Mouse (Mus musculus): ENCODE measurements around the gene Ninj2.
"Not testable (repeated sequence)": the region's sequence is repeated elsewhere in the genome, so short reads cannot be mapped to it uniquely, and the experiment has no call there.

Gene Ninj2

GRCm38 (mm10) chr6:120093100-120093499 lies at the start of gene Ninj2:
Gene Ninj2 (plus strand): TSS chr6:120093350.
- no peak for DNase-seq (ENCODE audit: low read depth, low spot score)

- no peak for DNase-seq (ENCODE audit: low read depth, low spot score)
Measured at GRCm38 (mm10) chr6:120045406-120045805, 47.7 kb upstream of the Ninj2 start.

GRCm38 (mm10) chr6:120047705-120048292 lies 45.4 kb upstream of the Ninj2 start:
- no peak for DNase-seq (ENCODE audit: low read depth, low spot score)

- no peak for DNase-seq (ENCODE audit: low read depth, low spot score)
Measured at GRCm38 (mm10) chr6:120054412-120054811, 38.7 kb upstream of the Ninj2 start.

GRCm38 (mm10) chr6:120055666-120056540 lies 37.2 kb upstream of the Ninj2 start:
- no peak for DNase-seq (ENCODE audit: low read depth, low spot score)

GRCm38 (mm10) chr6:120062934-120063333 lies 30.2 kb upstream of the Ninj2 start:
- DNase-seq (ENCODE audit: low read depth, low spot score): no peak

GRCm38 (mm10) chr6:120064627-120065026 lies 28.5 kb upstream of the Ninj2 start:
- peak; percentile 84 for DNase-seq (ENCODE audit: low read depth, low spot score)

GRCm38 (mm10) chr6:120065552-120066177 lies 27.5 kb upstream of the Ninj2 start:
- peak; percentile 39 for DNase-seq (ENCODE audit: low read depth, low spot score)

GRCm38 (mm10) chr6:120069546-120069945 lies 23.6 kb upstream of the Ninj2 start:
- DNase-seq (ENCODE audit: low read depth, low spot score): peak; percentile 62

GRCm38 (mm10) chr6:120072630-120073029 lies 20.5 kb upstream of the Ninj2 start:
- peak; percentile 53 for DNase-seq (ENCODE audit: low read depth, low spot score)

GRCm38 (mm10) chr6:120076619-120077450 lies 16.3 kb upstream of the Ninj2 start:
- no peak for DNase-seq (ENCODE audit: low read depth, low spot score)

GRCm38 (mm10) chr6:120079547-120079946 lies 13.6 kb upstream of the Ninj2 start:
- DNase-seq (ENCODE audit: low read depth, low spot score): peak; percentile 70

- no peak for DNase-seq (ENCODE audit: low read depth, low spot score)
Measured at GRCm38 (mm10) chr6:120081516-120081915, 11.6 kb upstream of the Ninj2 start.

GRCm38 (mm10) chr6:120082251-120082950 lies 10.7 kb upstream of the Ninj2 start:
- no peak for DNase-seq (ENCODE audit: low read depth, low spot score)

GRCm38 (mm10) chr6:120082951-120083411 lies 10.2 kb upstream of the Ninj2 start:
- no peak for DNase-seq (ENCODE audit: low read depth, low spot score)

GRCm38 (mm10) chr6:120083442-120083841 lies 9.7 kb upstream of the Ninj2 start:
- DNase-seq (ENCODE audit: low read depth, low spot score): peak; percentile 54

- no peak for DNase-seq (ENCODE audit: low read depth, low spot score)
Measured at GRCm38 (mm10) chr6:120084983-120085382, 8.2 kb upstream of the Ninj2 start.

GRCm38 (mm10) chr6:120085832-120086231 lies 7.3 kb upstream of the Ninj2 start:
- DNase-seq (ENCODE audit: low read depth, low spot score): no peak

GRCm38 (mm10) chr6:120087041-120087440 lies 6.1 kb upstream of the Ninj2 start:
- not testable (repeated sequence) for DNase-seq (ENCODE audit: low read depth, low spot score)

- peak; percentile 80 for DNase-seq (ENCODE audit: low read depth, low spot score)
Measured at GRCm38 (mm10) chr6:120090712-120091248, 2.4 kb upstream of the Ninj2 start.

- peak; percentile 68 for DNase-seq (ENCODE audit: low read depth, low spot score)
Measured at GRCm38 (mm10) chr6:120091956-120092355, 1.2 kb upstream of the Ninj2 start.

Data from ZHBTc4 (cell line).